Mouse (Mus musculus): ENCODE measurements at regions not wholly inside any gene's neighbourhood (a gene's known extent, or its start where the extent isn't known, plus 50 kb on each side); places are given as distances from the start of the nearest gene placed in this dataset.

- in situ Hi-C loops (cut with MboI, MseI): no loop called here
Observed at GRCm38 (mm10) chr8:76038526-76038925, 590.0 kb downstream of the Iqcm start.

GRCm38 (mm10) chr8:76052003-76052402 is 603.5 kb downstream of the Iqcm start:
- in situ Hi-C loops (cut with MboI, MseI): no loop called here

GRCm38 (mm10) chr8:76067721-76068120 is 619.2 kb downstream of the Iqcm start:
- in situ Hi-C loops (cut with MboI, MseI): no loop called here

DNA sequence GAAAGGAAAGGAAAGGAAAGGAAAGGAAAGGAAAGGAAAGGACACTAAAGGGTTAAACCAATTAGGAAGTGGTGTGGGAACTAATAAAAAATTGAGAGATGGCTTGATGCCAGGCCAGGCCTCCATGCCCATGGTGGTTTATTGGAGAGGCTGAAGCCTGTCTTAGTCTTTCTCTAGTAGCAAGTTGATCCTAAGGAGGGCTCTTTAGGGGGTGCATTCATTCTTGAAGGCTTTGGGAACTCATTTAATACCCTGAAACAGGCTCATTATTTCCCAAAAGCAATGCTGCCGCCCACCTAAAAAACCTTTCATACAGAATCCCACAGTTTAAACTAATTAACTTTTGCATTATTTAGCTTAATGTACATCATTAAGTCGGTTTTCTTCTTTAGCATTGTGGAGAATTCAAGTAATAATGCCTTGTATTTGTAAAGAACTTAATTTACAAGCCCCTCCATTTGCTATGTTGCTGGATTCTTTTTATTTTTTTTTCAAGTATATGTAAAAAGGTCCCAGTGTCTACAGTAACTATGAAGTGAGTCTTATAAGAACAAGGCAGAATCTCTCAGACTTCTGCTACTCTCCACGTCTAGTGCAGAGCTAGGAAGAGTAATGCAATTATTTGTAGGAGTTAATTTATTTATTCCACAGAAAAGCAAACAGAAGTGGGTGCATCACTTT is 624.3 kb downstream of the Iqcm start:
- in situ Hi-C loops (cut with MboI, MseI): no loop called here

GRCm38 (mm10) chr8:76120587-76121145 is 672.2 kb downstream of the Iqcm start:
- in situ Hi-C loops (cut with MboI, MseI): no loop called here

GRCm38 (mm10) chr8:76127486-76127885 is 679.0 kb downstream of the Iqcm start:
- in situ Hi-C loops (cut with MboI, MseI): no loop called here

- in situ Hi-C loops (cut with MboI, MseI): no loop called here
Observed at GRCm38 (mm10) chr8:76137219-76137618, 688.7 kb downstream of the Iqcm start.

DNA sequence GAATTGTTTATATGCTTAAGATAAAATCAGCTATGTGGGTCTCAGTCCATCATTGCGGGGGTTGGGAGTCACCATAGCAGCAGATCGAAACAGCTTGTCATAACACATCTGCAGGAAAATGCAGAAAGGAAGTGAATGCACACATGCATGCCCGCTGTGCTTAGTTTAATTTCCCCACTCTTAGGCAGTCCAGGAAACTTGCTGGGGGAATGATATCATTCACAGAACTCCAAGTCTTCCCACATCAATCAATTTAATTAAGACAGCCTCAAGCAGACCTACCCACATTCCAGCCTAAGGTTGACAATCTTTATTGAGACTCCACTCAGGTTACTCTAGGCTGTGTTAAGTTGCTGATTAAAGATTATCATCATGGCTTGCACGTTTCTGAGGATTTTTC is 700.2 kb downstream of the Iqcm start:
- in situ Hi-C loops (cut with MboI, MseI): no loop called here

DNA sequence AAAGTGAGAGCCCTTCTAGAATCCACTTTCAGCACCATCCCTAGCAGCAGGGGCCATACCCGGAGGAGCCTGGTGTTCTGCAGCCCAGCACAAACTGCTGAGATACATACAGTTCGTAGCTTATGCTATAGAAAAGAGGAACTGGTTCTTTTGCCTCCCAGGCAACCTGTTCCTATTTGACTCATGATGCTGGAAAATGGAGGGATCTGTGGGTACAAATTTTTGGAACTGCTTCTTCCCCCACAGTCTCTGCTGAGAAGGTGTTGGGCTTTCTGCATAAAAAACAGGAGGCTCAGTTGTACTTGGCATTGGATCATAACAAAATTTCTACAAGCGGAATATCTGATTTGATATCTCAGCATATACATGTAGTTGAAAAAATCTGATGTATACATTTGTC is 716.7 kb upstream of the Nr3c2 start:
- in situ Hi-C loops (cut with MboI, MseI): no loop called here

GRCm38 (mm10) chr8:76183836-76184235 is 715.4 kb upstream of the Nr3c2 start:
- in situ Hi-C loops (cut with MboI, MseI): no loop called here

DNA sequence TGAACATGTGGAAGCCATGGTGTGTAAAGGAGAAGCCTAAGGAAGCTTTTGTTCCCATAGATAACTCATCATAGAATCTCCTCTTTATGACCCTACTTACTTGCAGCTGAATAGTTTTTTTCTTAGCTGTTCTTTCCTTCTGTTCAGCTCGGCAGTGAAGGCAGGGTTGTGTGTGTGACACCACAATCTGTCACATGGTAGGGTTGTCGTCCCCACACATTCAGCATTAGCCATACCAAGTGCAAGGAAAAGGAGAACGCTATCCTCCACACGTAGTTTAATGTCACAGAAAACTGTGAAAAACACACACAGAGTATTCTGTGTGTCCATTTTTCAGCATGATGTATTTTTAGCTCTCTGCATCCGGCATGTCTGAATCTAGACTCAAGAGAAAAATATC is 711.9 kb upstream of the Nr3c2 start:
- in situ Hi-C loops (cut with MboI, MseI): no loop called here

GRCm38 (mm10) chr8:76211891-76212290 is 687.4 kb upstream of the Nr3c2 start:
- in situ Hi-C loops (cut with MboI, MseI): loop anchor here (10.0 kb wide), 1 partner anchor 1907 kb away; no protein-coding TSS in a partner anchor

DNA sequence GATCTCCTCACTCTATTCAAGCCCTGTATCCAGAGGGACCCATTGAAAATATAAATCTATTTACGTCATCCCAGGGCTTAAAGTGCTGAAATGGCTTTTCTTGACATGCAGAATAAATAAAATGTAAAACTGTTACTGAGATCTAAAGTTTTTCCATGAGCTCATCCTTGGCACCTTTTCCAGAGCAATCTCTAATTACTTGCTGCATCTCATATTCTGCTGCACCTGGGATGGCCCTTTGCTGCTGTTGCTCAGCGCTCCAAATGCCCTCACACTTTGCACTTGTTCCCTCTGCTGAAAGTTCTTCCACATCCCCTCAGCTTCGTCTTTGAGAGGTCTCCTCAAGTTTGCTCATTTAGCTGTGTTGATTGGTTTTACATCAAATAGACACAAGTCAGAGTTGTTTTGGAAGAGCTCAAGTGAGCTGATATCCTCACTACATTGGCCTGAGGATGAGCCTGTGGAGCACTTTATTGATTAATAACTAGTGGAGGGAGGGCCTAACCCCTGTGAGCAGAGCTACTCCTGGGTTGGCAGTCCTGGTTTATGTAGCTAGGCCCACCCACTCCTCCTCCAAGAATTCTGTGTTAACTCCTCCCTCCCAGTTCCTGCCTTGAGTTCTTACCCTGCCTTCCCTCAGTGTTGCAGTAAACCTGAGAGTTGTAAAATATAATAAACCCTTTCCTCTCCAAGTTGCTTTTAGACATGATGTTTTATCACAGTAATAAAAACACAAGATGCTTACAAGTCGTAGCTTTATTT is 681.2 kb upstream of the Nr3c2 start:
- in situ Hi-C loops (cut with MboI, MseI): loop anchor here (10.0 kb wide), 1 partner anchor 1913 kb away; no protein-coding TSS in a partner anchor

- in situ Hi-C loops (cut with MboI, MseI): no loop called here
Observed at GRCm38 (mm10) chr8:76230847-76231246, 668.4 kb upstream of the Nr3c2 start.

GRCm38 (mm10) chr8:76249194-76249593 is 650.0 kb upstream of the Nr3c2 start:
- in situ Hi-C loops (cut with MboI, MseI): no loop called here

- in situ Hi-C loops (cut with MboI, MseI): no loop called here
Observed at GRCm38 (mm10) chr8:76252161-76253010, 646.9 kb upstream of the Nr3c2 start.
